Mouse (Mus musculus): ENCODE measurements around the gene Reps2. TPM values are rescaled to one million over a fixed set of nuclear protein-coding genes. Genes with fewer than 3 reads are reported as not detected.
A peak's percentile ranks its signal among the peaks of the same experiment; 100 is the strongest.

The Reps2 gene
- polyA plus RNA-seq, 1 experiment from 2014 or later, result 3.1 TPM

DNA sequence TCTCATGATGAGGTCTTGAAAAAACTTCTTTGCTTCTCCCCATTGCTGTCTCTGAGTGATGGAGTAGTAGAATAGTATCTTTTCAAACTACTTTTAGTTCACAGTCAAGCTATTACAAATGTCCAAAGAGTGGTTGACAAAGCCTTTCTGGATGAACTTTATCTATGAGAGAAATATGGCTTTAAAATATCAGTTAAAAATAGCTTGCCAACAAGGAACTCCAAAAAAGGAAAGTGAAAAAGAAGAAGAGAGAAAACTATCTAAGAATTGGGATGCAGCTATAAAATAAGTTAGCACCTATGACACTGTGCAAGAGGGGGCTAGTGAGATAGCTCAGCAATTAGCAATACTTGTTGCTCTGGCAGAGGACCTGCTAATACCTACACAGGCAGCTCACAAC lies 190.8 kb downstream of the Reps2 start:
- H3K4me3 ChIP-seq (ENCODE audit: low read depth, low read length), result no peak overlapping the region
- no peak overlapping the region for H3K27ac ChIP-seq (replicated peaks; ENCODE audit: low read depth, low read length)
- no peaks in the 10 kb centered on the region; the same call in 1 of the 2 replicates for H3K27me3 ChIP-seq (replicated peaks; ENCODE audit: control insufficient read depth, insufficient read depth, low read length)
- H3K4me2 ChIP-seq (ENCODE audit: low read depth, low read length), result no peak overlapping the region
- DNase-seq (ENCODE audit: low spot score) (no peak), ATAC-seq (ENCODE audit: low read depth) (no peak)
- no peak overlapping the region for H3K9ac ChIP-seq (ENCODE audit: low read depth, low read length)
- no peaks in the 10 kb centered on the region for H3K9me3 ChIP-seq (ENCODE audit: control insufficient read depth, low read length)
- H3K4me1 ChIP-seq (ENCODE audit: control insufficient read depth, insufficient read depth, low read length), result no peaks in the 10 kb centered on the region
- no peaks in the 10 kb centered on the region for H3K36me3 ChIP-seq (ENCODE audit: control insufficient read depth, insufficient read depth, low read length)

DNA sequence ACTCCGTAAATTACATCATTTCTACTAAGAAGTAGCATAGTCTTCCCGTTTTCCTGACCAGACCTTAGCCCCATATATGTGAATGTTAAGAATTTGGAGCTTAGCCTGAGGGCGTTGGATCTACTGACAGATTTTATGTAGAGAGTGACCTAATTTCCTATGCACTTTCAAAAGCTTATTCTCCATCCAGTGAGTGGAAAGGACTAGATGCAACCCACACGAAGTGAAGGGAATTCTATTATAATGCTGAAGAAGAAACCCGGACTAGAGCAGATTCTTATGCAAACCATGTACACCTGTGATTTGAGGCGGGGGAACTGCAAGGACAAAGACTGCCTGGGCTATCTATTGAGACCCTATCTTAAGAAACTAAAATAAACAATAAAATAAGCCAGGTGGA lies 195.5 kb downstream of the Reps2 start:
- Histone ChIP-seq H3K27ac (replicated peaks; ENCODE audit: low read depth, low read length) (no peak overlapping the region), H3K36me3 (ENCODE audit: control insufficient read depth, insufficient read depth, low read length) (no peaks in the 10 kb centered on the region), H3K9ac (ENCODE audit: low read depth, low read length) (no peak overlapping the region), H3K27me3 (replicated peaks; ENCODE audit: control insufficient read depth, insufficient read depth, low read length) (peaks cover 3% of the 10 kb centered on the region), H3K4me3 (ENCODE audit: low read depth, low read length) (no peak overlapping the region), H3K4me2 (ENCODE audit: low read depth, low read length) (no peak overlapping the region), H3K9me3 (ENCODE audit: control insufficient read depth, low read length) (no peaks in the 10 kb centered on the region), H3K4me1 (ENCODE audit: control insufficient read depth, insufficient read depth, low read length) (no peaks in the 10 kb centered on the region)
- no peak for ATAC-seq (ENCODE audit: low read depth)
- DNase-seq (ENCODE audit: low spot score), result peak; percentile 4
- WGBS, result 56% methylated on average over 6 of the region's 6 CpGs

DNA sequence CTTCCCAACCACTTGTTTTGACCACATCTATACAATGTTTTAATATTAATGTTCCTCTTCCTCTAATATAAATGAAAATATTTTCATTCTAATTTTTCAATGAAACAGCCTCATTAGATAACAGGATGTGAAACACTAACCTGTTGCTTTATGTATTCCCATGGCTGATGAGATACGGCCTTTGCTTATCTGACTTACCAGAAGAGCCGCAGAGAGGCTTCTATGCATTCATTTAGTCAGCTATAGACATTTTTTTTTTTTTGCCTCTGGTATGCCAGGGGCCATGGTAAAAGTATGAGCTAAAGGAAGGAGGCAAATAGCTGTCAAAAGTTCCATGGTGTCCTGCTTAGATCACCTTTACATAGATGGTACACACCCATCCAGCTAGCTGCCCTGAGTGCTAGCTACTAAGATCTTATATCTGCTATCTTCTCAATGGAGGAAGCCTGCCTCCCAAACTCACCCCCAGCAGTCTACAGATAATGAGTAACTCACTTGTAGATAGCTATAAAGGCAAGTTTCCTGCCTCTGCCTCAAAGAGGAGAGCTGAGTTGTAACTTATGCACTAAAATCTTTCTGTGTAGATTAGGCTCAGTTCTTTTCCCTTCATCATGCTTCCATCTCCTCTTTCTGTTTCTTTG lies 196.7 kb downstream of the Reps2 start:
- Histone ChIP-seq H3K27me3 (replicated peaks; ENCODE audit: control insufficient read depth, insufficient read depth, low read length) (peaks cover 3% of the 10 kb centered on the region), H3K36me3 (ENCODE audit: control insufficient read depth, insufficient read depth, low read length) (no peaks in the 10 kb centered on the region), H3K4me3 (ENCODE audit: low read depth, low read length) (no peak overlapping the region), H3K4me1 (ENCODE audit: control insufficient read depth, insufficient read depth, low read length) (no peaks in the 10 kb centered on the region), H3K4me2 (ENCODE audit: low read depth, low read length) (no peak overlapping the region), H3K9ac (ENCODE audit: low read depth, low read length) (no peak overlapping the region), H3K27ac (replicated peaks; ENCODE audit: low read depth, low read length) (no peak overlapping the region), H3K9me3 (ENCODE audit: control insufficient read depth, low read length) (no peaks in the 10 kb centered on the region)
- no peak for DNase-seq (ENCODE audit: low spot score)
- 95% methylated on average over 2 of the region's 2 CpGs for WGBS
- ATAC-seq (ENCODE audit: low read depth), result no peak

- Histone ChIP-seq H3K9ac (ENCODE audit: low read depth, low read length) (no peak overlapping the region), H3K27me3 (replicated peaks; ENCODE audit: control insufficient read depth, insufficient read depth, low read length) (peaks cover 11% of the 10 kb centered on the region), H3K27ac (replicated peaks; ENCODE audit: low read depth, low read length) (no peak overlapping the region), H3K4me2 (ENCODE audit: low read depth, low read length) (no peak overlapping the region), H3K9me3 (ENCODE audit: control insufficient read depth, low read length) (no peaks in the 10 kb centered on the region), H3K4me3 (ENCODE audit: low read depth, low read length) (no peak overlapping the region), H3K36me3 (ENCODE audit: control insufficient read depth, insufficient read depth, low read length) (no peaks in the 10 kb centered on the region), H3K4me1 (ENCODE audit: control insufficient read depth, insufficient read depth, low read length) (no peaks in the 10 kb centered on the region)
- DNase-seq (ENCODE audit: low spot score) (no peak), ATAC-seq (ENCODE audit: low read depth) (no peak)
- WGBS, result 91% methylated on average over 1 of the region's 1 CpGs
Observed at GRCm38 (mm10) chrX:162443387-162443786, 200.1 kb downstream of the Reps2 start.

DNA sequence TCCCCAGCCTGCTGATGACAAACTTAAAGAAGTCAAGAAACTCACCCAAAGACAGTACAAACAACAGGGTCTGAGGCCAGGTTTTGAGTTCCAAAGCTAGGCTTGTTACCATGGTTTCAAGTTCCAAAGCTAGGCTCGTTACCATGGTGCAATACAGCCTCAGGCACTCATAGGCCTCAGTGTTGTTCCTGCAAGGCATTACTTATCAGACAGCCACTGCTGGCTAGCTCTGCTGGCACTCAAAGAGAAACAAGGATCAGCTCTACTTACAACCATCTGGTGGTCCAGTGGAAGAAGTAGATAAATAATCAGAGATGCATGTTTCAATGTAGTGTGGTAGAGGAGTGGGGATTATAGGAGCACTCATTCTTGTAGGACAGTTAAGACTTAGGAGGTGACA lies 200.5 kb downstream of the Reps2 start:
- no peaks in the 10 kb centered on the region for H3K4me1 ChIP-seq (ENCODE audit: control insufficient read depth, insufficient read depth, low read length)
- 44% methylated on average over 1 of the region's 1 CpGs for WGBS
- peaks cover 11% of the 10 kb centered on the region for H3K27me3 ChIP-seq (replicated peaks; ENCODE audit: control insufficient read depth, insufficient read depth, low read length)
- no peak overlapping the region for H3K4me2 ChIP-seq (ENCODE audit: low read depth, low read length)
- no peaks in the 10 kb centered on the region for H3K9me3 ChIP-seq (ENCODE audit: control insufficient read depth, low read length)
- no peak overlapping the region for H3K4me3 ChIP-seq (ENCODE audit: low read depth, low read length)
- H3K9ac ChIP-seq (ENCODE audit: low read depth, low read length), result no peak overlapping the region
- DNase-seq (ENCODE audit: low spot score) (no peak), ATAC-seq (ENCODE audit: low read depth) (no peak)
- no peak overlapping the region for H3K27ac ChIP-seq (replicated peaks; ENCODE audit: low read depth, low read length)
- H3K36me3 ChIP-seq (ENCODE audit: control insufficient read depth, insufficient read depth, low read length), result no peaks in the 10 kb centered on the region

DNA sequence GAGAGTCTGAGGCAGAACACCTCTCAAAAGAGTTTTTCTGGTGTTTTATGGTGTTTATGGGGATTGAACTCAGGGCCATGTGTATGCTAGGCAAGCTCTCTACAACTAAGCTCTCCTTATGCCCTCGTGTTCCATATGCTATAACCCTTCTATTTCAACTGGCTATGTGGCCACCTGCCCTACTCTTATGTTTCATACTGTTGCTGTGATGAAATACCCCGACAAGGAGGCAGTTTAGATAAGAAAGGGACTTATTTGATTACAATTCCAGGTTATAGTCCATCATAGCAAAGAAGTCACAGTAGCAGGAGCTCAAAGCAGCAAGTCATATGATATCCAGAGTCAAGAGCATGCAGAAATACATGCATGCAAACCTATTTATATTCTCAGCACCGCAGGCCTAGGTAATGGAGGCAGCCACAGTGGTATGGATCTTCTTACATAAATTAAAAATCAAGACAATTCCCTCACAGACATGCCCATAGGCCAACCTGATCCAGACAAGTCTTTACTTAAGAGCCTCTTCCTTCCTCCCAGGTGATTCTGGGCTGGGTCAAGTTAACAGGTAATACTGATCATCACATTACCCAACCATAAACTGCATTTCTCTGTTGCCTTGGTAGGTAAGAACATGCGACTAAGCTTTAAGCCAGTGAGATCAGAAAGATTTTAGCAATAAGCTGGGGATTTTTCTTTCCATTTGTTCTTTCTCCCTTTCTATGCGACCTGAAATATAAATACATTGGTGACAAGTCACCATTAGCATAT lies 210.5 kb downstream of the Reps2 start:
- 81% methylated on average over 5 of the region's 5 CpGs for WGBS
- ATAC-seq (ENCODE audit: low read depth), result no peak

DNA sequence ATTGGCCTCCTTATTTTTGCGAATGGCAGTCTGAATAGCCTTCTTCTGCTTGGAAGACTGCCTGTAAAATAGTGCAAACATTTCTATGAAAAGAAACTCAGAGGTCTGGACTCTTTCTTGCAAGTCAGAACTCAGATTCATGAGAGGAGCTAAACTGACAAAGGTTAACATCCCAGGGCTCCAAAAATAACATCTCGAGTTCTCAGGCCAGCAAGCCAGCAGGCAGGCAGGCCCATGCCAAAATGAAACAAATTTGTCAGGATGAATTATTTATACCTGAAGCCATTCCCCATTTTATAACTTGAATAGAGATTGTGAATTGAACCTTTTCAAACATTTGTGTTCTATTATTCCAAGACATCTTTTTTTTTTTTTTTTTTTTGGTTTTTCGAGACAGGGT lies 215.8 kb downstream of the Reps2 start:
- Histone ChIP-seq H3K9me3 (ENCODE audit: control insufficient read depth, low read length) (no peaks in the 10 kb centered on the region), H3K9ac (ENCODE audit: low read depth, low read length) (no peak overlapping the region), H3K4me2 (ENCODE audit: low read depth, low read length) (no peak overlapping the region), H3K27ac (replicated peaks; ENCODE audit: low read depth, low read length) (no peak overlapping the region), H3K27me3 (replicated peaks; ENCODE audit: control insufficient read depth, insufficient read depth, low read length) (no peaks in the 10 kb centered on the region), H3K4me3 (ENCODE audit: low read depth, low read length) (no peak overlapping the region), H3K4me1 (ENCODE audit: control insufficient read depth, insufficient read depth, low read length) (no peaks in the 10 kb centered on the region), H3K36me3 (ENCODE audit: control insufficient read depth, insufficient read depth, low read length) (no peaks in the 10 kb centered on the region)
- no peak for ATAC-seq (ENCODE audit: low read depth)
- DNase-seq (ENCODE audit: low spot score), result no peak
- WGBS, result 62% methylated on average over 3 of the region's 3 CpGs

More for the DNA sequence above, 210.5 kb downstream of the Reps2 start:
- Histone ChIP-seq H3K27me3 (replicated peaks; ENCODE audit: control insufficient read depth, insufficient read depth, low read length) (no peaks in the 10 kb centered on the region; the same call in 1 of the 2 replicates), H3K4me1 (ENCODE audit: control insufficient read depth, insufficient read depth, low read length) (no peaks in the 10 kb centered on the region), H3K4me2 (ENCODE audit: low read depth, low read length) (no peak overlapping the region), H3K4me3 (ENCODE audit: low read depth, low read length) (no peak overlapping the region), H3K9ac (ENCODE audit: low read depth, low read length) (no peak overlapping the region), H3K36me3 (ENCODE audit: control insufficient read depth, insufficient read depth, low read length) (no peaks in the 10 kb centered on the region), H3K9me3 (ENCODE audit: control insufficient read depth, low read length) (no peaks in the 10 kb centered on the region), H3K27ac (replicated peaks; ENCODE audit: low read depth, low read length) (no peak overlapping the region)
- no peak for DNase-seq (ENCODE audit: low spot score)

GRCm38 (mm10) chrX:162419431-162419830 lies 224.0 kb downstream of the Reps2 start:
- WGBS, result 66% methylated on average over 3 of the region's 3 CpGs
- Histone ChIP-seq H3K27me3 (replicated peaks; ENCODE audit: control insufficient read depth, insufficient read depth, low read length) (peaks cover 10% of the 10 kb centered on the region), H3K4me3 (ENCODE audit: low read depth, low read length) (no peak overlapping the region), H3K4me2 (ENCODE audit: low read depth, low read length) (no peak overlapping the region), H3K9me3 (ENCODE audit: control insufficient read depth, low read length) (no peaks in the 10 kb centered on the region), H3K27ac (replicated peaks; ENCODE audit: low read depth, low read length) (no peak overlapping the region), H3K9ac (ENCODE audit: low read depth, low read length) (no peak overlapping the region), H3K36me3 (ENCODE audit: control insufficient read depth, insufficient read depth, low read length) (no peaks in the 10 kb centered on the region), H3K4me1 (ENCODE audit: control insufficient read depth, insufficient read depth, low read length) (no peaks in the 10 kb centered on the region)
- ATAC-seq (ENCODE audit: low read depth) (no peak), DNase-seq (ENCODE audit: low spot score) (no peak)

DNA sequence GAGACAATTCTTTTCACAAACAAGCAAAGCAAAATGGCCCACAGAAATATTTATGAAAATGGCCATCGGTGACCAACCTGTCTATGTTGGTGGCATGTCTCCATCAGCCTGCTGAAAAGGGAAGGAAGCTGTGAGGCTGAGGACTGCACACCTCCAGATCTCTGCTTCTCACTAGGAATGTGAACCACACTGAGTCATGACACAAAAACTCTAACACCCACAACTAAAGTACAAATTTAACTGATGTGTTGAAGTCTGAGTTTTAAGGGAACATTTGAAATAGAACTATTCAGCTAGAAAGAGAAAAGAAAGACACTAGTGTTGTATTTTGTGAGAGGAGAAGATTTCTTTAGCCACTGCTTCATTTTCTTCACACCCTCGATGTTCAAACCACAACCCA lies 230.3 kb downstream of the Reps2 start:
- 84% methylated on average over 2 of the region's 2 CpGs for WGBS
- Histone ChIP-seq H3K4me3 (ENCODE audit: low read depth, low read length) (no peak overlapping the region), H3K9me3 (ENCODE audit: control insufficient read depth, low read length) (no peaks in the 10 kb centered on the region), H3K27ac (replicated peaks; ENCODE audit: low read depth, low read length) (no peak overlapping the region), H3K4me1 (ENCODE audit: control insufficient read depth, insufficient read depth, low read length) (no peaks in the 10 kb centered on the region), H3K9ac (ENCODE audit: low read depth, low read length) (no peak overlapping the region), H3K36me3 (ENCODE audit: control insufficient read depth, insufficient read depth, low read length) (no peaks in the 10 kb centered on the region), H3K4me2 (ENCODE audit: low read depth, low read length) (no peak overlapping the region), H3K27me3 (replicated peaks; ENCODE audit: control insufficient read depth, insufficient read depth, low read length) (peaks cover 34% of the 10 kb centered on the region)
- ATAC-seq (ENCODE audit: low read depth) (no peak), DNase-seq (ENCODE audit: low spot score) (no peak)
